Mouse (Mus musculus) kidney, adult 2 months (tissue): ENCODE results near the gene Cd34. TPM values are rescaled to one million over a fixed set of nuclear protein-coding genes. Genes with fewer than 3 reads are reported as not detected.
A peak's percentile ranks its signal among the peaks of the same experiment; 100 is the strongest.

Experiments used
- DNase-seq: peaks from one replicate; pipeline ENCODE4 v3.0.0; 2021
- H3K27ac ChIP-seq: fragments of 200-500 bp; 2 replicates; pipeline ENCODE4 v1.5.1; 2012; ENCODE audit warnings: low read depth, low read length, control low read depth, inconsistent platforms; ENCODE audit not compliant: insufficient read depth
- H3K27me3 ChIP-seq: fragments of 200-500 bp; replicated peaks from 2 replicates; pipeline ENCODE4 v1.6.1; 2012; ENCODE audit warnings: mild to moderate bottlenecking, moderate library complexity, low read length, inconsistent platforms; ENCODE audit not compliant: control insufficient read depth, insufficient read depth
- H3K36me3 ChIP-seq: fragments of 200-500 bp; 2 replicates; pipeline ENCODE4 v1.6.1; 2012; ENCODE audit warnings: mild to moderate bottlenecking, moderate library complexity, low read length, inconsistent platforms; ENCODE audit not compliant: control insufficient read depth, insufficient read depth
- H3K4me1 ChIP-seq: fragments of 200-500 bp; 2 replicates; pipeline ENCODE4 v1.6.1; 2011; ENCODE audit warnings: low read length; ENCODE audit not compliant: control insufficient read depth, insufficient read depth
- H3K4me3 ChIP-seq: fragments of 200-500 bp; 2 replicates; pipeline ENCODE4 v1.5.1; 2011; ENCODE audit warnings: mild to moderate bottlenecking, low read depth, low read length, control low read depth; ENCODE audit not compliant: insufficient read depth
- CTCF ChIP-seq: fragments of 200-500 bp; conservative IDR thresholded peaks from 2 replicates; pipeline ENCODE4 v1.5.1; 2011; ENCODE audit warnings: low read depth, mild to moderate bottlenecking, control low read depth, low read length, moderate library complexity, mixed read lengths; ENCODE audit not compliant: insufficient read depth, insufficient read length
- POLR2A ChIP-seq: fragments of 200-500 bp; IDR thresholded peaks from one replicate; pipeline ENCODE4 v1.6.1; 2011; ENCODE audit warnings: low read depth, low read length, control low read depth
- WGBS: fragments of 180-500 bp; shearing (Covaris S2); methylation state at CpG from one replicate; pipeline ENCODE4 v1.1.7; 2018; 5-methylcytosine and 5-hydroxymethylcytosine counted together
- polyA plus RNA-seq: library from polyadenylated mRNA; depleted of rRNA; stranded (reverse); fragments of >200 nt; gene quantifications from 2 replicates; pipeline ENCODE4 v1.2.3, GENCODE M21; 2012; rRNA removed

Cd34 gene
- polyA plus RNA-seq = 33.9 and 37.5 TPM in 2 replicates

GRCm38 (mm10) chr1:194938715-194939114 is at the start of gene Cd34:
Gene Cd34, plus strand, starts transcription at chr1:194938819.
- 2% methylated on average over 26 of the region's 26 CpGs for WGBS
- DNase-seq = peak; percentile 74
- peak within 1 kb of the TSS; percentile 82 for H3K27ac ChIP-seq
- H3K27me3 ChIP-seq = no peaks in the 10 kb centered on the region; the same call in 1 of the 2 replicates
- peak within 1 kb of the TSS; percentile 69 for H3K4me3 ChIP-seq
- H3K4me1 ChIP-seq = no peaks in the 10 kb centered on the region
- TF ChIP-seq CTCF (no peak), POLR2A (peak; percentile 28)
- no peaks in the 10 kb centered on the region for H3K36me3 ChIP-seq

GRCm38 (mm10) chr1:194894513-194894912 is 44.1 kb upstream of the Cd34 start:
- WGBS = 62% methylated on average over 1 of the region's 1 CpGs
- H3K27me3 ChIP-seq = no peaks in the 10 kb centered on the region
- H3K4me3 ChIP-seq = no peak overlapping the region
- no peak for DNase-seq
- TF ChIP-seq CTCF (no peak), POLR2A (no peak)
- no peaks in the 10 kb centered on the region for H3K36me3 ChIP-seq
- no peak overlapping the region for H3K27ac ChIP-seq
- no peaks in the 10 kb centered on the region for H3K4me1 ChIP-seq

- no peaks in the 10 kb centered on the region for H3K4me1 ChIP-seq
- no peak overlapping the region for H3K27ac ChIP-seq
- no peak for DNase-seq
- 49% methylated on average over 3 of the region's 3 CpGs for WGBS
- TF ChIP-seq CTCF = no peak
- TF ChIP-seq POLR2A = no peak
- H3K27me3 ChIP-seq = no peaks in the 10 kb centered on the region
- no peak overlapping the region for H3K4me3 ChIP-seq
- H3K36me3 ChIP-seq = no peaks in the 10 kb centered on the region
Observed at GRCm38 (mm10) chr1:194895287-194895686, 43.3 kb upstream of the Cd34 start.

- H3K27ac ChIP-seq = no peak overlapping the region
- no peak for TF ChIP-seq CTCF
- TF ChIP-seq POLR2A = no peak
- no peaks in the 10 kb centered on the region; the same call in 1 of the 2 replicates for H3K27me3 ChIP-seq
- H3K36me3 ChIP-seq = no peaks in the 10 kb centered on the region
- no peaks in the 10 kb centered on the region for H3K4me1 ChIP-seq
- no peak for DNase-seq
- H3K4me3 ChIP-seq = no peak overlapping the region
Observed at GRCm38 (mm10) chr1:194901075-194901474, 37.5 kb upstream of the Cd34 start.

- no peak for TF ChIP-seq CTCF
- TF ChIP-seq POLR2A = no peak
- WGBS = 76% methylated on average over 1 of the region's 1 CpGs
Observed at GRCm38 (mm10) chr1:194901826-194902225, 36.8 kb upstream of the Cd34 start.

GRCm38 (mm10) chr1:194908956-194909355 is 29.7 kb upstream of the Cd34 start:
- no peak for TF ChIP-seq POLR2A
- TF ChIP-seq CTCF = no peak
- no peaks in the 10 kb centered on the region for H3K27me3 ChIP-seq
- no peaks in the 10 kb centered on the region for H3K4me1 ChIP-seq
- H3K4me3 ChIP-seq = no peak overlapping the region
- H3K27ac ChIP-seq = no peak overlapping the region
- DNase-seq = no peak
- H3K36me3 ChIP-seq = no peaks in the 10 kb centered on the region

More at GRCm38 (mm10) chr1:194901826-194902225, 36.8 kb upstream of the Cd34 start:
- Histone ChIP-seq H3K36me3 (no peaks in the 10 kb centered on the region), H3K4me1 (no peaks in the 10 kb centered on the region), H3K4me3 (no peak overlapping the region), H3K27ac (no peak overlapping the region), H3K27me3 (no peaks in the 10 kb centered on the region; the same call in 1 of the 2 replicates)
- DNase-seq = no peak

- WGBS = 39% methylated on average over 1 of the region's 1 CpGs
- DNase-seq = no peak
- TF ChIP-seq CTCF = no peak
- no peak for TF ChIP-seq POLR2A
- Histone ChIP-seq H3K27me3 (no peaks in the 10 kb centered on the region), H3K27ac (no peak overlapping the region), H3K36me3 (no peaks in the 10 kb centered on the region), H3K4me1 (0 out of 2 replicates have a peak, but pooled peaks cover 2% of the 10 kb centered on the region), H3K4me3 (no peak overlapping the region)
Observed at GRCm38 (mm10) chr1:194925753-194926350, 12.8 kb upstream of the Cd34 start.
